ENCODE assay signal across 9 mouse cellular contexts in the genomic region with DNA sequence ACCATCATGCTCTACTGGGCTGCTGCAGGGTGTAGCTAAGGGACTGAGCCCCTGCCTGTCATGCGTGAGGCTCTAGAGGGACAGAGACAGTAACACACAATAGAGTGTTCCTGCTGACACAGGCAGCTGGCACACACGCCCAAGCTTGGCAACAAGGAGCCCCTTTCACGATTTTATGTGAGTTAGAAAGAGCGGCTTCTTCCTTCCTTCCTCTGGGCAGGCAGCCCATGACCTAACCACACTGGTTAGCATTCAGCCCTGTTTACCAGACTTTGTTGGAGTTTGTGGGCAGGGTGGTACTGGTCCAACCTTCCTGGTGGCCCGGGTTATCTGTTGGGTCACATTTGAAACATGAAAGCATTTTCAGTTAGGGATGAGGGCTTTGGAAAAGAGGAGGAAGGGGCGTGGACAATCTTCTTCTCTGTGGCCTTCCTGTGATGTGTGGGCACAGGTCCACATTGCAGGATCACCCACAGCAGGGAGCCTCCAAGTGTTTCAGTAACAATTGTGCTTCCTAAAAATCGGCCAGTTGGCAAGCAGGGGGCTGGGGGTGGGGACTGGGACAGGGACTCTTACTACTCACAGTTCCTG. TPM values are rescaled to one million over a fixed set of nuclear protein-coding genes. Genes with fewer than 3 reads are reported as not detected.
DNase-seq lines count a peak whose midpoint lies in the region; ATAC-seq lines count a peak whose summit lies in the region.
"Had no signal": no experiment of that assay in that cellular context is flagged by ENCODE, and none has a peak within 500 bp of the region (broad histone marks: within the 10 kb centered on the region; RNA-seq: fewer than 3 reads in every experiment).

No protein-coding gene starts in this region.

- DNase-seq in adrenal gland, postnatal 25 days = peak; percentile 16
- no peak for DNase-seq in adrenal gland, postnatal 4 days (ENCODE audit: low spot score in 2 of 2)
- DNase-seq in retina, postnatal 1 day = peak; percentile 81
- no peak for DNase-seq in retina, embryonic 14.5 days (ENCODE audit: low spot score)
- peak; percentile 38 for DNase-seq in hindbrain, embryonic 14.5 days (ENCODE audit: low spot score)
- peak; percentile 33 to 54 for DNase-seq in left cerebral cortex, postnatal 25 days (ENCODE audit: low spot score in 2 of 2)
- peak; percentile 46 for DNase-seq in naive thymus-derived CD4-positive, alpha-beta T cell, adult 2 months (ENCODE audit: low read depth)
- no peak for DNase-seq in c-Kit-positive CD71-positive TER-119-positive erythroid progenitor cells, embryonic 14.5 days (ENCODE audit: low spot score)

- H3K9me3 ChIP-seq in hindbrain, embryonic 14.5 days (ENCODE audit: control insufficient read depth, low read length) = no peaks in the 10 kb centered on the region
- H3K9me3 ChIP-seq: stomach, embryonic 15.5 days had no signal

- H3K4me2 ChIP-seq in hindbrain, embryonic 14.5 days (replicated peaks) = 0 out of 2 replicates have a peak overlapping the region, but pooled peaks have one; percentile 11
- H3K4me2 ChIP-seq: stomach, embryonic 15.5 days had no signal

- WGBS in hindbrain, embryonic 14.5 days = 41% methylated on average over 7 of the region's 7 CpGs

- no peak overlapping the region for H3K9ac ChIP-seq in hindbrain, embryonic 14.5 days
- H3K9ac ChIP-seq: stomach, embryonic 15.5 days had no signal

- intact Hi-C loops in left cerebral cortex, postnatal 25 days (cut with DNase I) = no loop called here

- H3K27me3 ChIP-seq in hindbrain, embryonic 14.5 days (ENCODE audit: control insufficient read depth, insufficient read depth, low read length) = no peaks in the 10 kb centered on the region
- H3K27me3 ChIP-seq: stomach, embryonic 15.5 days had no signal

- no peak overlapping the region for H3K4me3 ChIP-seq in hindbrain, embryonic 14.5 days (replicated peaks; ENCODE audit: low read length)
- H3K4me3 ChIP-seq: stomach, embryonic 15.5 days had no signal

- no peaks in the 10 kb centered on the region for H3K36me3 ChIP-seq in hindbrain, embryonic 14.5 days (replicated peaks; ENCODE audit: control insufficient read depth, insufficient read depth)
- H3K36me3 ChIP-seq: stomach, embryonic 15.5 days had no signal

- peak; percentile 78; the same call in 1 of the 2 replicates for ATAC-seq in hindbrain, embryonic 14.5 days (ENCODE audit: low FRiP score)

- H3K27ac ChIP-seq in hindbrain, embryonic 14.5 days = peak overlapping the region; percentile 29; the same call in 1 of the 2 replicates
- H3K27ac ChIP-seq: stomach, embryonic 15.5 days had no signal

- no peaks in the 10 kb centered on the region for H3K4me1 ChIP-seq in hindbrain, embryonic 14.5 days (replicated peaks; ENCODE audit: control insufficient read depth, insufficient read depth, low read length)
- H3K4me1 ChIP-seq: stomach, embryonic 15.5 days had no signal

RNA-seq across cellular contexts. Expression of gene Ddr1, which starts 47.9 kb away (rescaled TPM):
- total RNA-seq in adrenal gland, postnatal 25 days (2021) = 41.7 and 54.6 TPM in 2 replicates
- total RNA-seq in adrenal gland, postnatal 4 days (2021) = 10 to 100 TPM; 55.9 to 65.9 TPM
- 62.7 and 72.5 TPM in 2 replicates for polyA plus RNA-seq in hindbrain, embryonic 14.5 days (2014; fragmentation: Nextera tagmentation; extraction: Ambion mirVana)
- total RNA-seq in left cerebral cortex, postnatal 25 days (2021) = 10 to 100 TPM; 51.9 to 55.4 TPM

Comparison
In these comparisons a context has a peak if more than half of its experiments do, and no peak if none do; other contexts are left out.
1. DNase-seq: peak in adrenal gland, postnatal 25 days (single experiment), retina, postnatal 1 day (single experiment), hindbrain, embryonic 14.5 days (single experiment), left cerebral cortex, postnatal 25 days (2 of 2) and naive thymus-derived CD4-positive, alpha-beta T cell, adult 2 months (single experiment); none in adrenal gland, postnatal 4 days (0 of 2), retina, embryonic 14.5 days (single experiment) and c-Kit-positive CD71-positive TER-119-positive erythroid progenitor cells, embryonic 14.5 days (single experiment).